Mouse (Mus musculus) layer of hippocampus, adult 9-10 months (tissue): ENCODE measurements around the gene Pqbp1.
A peak's percentile ranks its signal among the peaks of the same experiment; 100 is the strongest.

Experiments
- DNase-seq: peaks from one replicate; pipeline ENCODE4 v3.0.0; 2022; ENCODE audit warnings: low spot score

Gene Pqbp1

DNA sequence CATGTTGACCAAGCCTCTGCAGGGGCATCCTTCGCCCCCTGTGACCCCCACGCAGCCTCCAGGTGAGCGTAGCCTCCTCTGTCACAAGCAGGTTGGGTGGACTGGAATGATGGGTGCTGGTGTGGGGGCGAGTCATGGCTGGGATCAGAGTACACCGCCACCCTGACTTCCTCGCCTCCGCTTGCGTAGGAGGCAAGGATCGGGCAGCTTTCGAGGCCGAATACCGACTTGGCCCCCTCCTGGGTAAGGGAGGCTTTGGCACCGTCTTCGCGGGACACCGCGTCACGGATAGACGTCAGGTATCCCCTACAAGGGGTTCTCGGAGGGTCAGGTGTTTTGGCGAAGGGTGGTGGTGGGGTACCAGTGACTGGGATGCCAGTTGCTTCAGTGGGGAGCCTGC lies 20.6 kb downstream of the Pqbp1 start:
- no peak for DNase-seq

DNA sequence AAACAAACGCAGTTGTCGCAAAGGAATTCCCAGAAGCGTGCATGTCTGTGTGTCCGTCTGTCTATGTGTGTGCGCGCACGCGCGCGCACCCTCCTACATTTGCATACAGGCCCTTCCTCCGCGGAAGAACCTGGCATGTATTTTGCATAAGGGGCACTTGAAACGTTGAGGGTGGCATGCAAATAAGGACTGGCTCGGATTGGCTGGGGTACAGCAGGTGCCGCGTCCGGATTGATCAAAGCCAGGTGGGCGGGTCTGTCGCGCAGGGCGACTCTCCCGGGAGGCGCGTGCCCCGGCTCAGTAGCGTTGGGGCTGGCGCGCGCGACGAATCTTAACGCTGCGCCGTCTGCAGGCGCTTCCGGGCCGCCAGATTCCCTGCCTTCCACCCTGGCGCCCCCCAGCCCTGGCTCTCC lies 21.1 kb downstream of the Pqbp1 start, which contains the start of gene Pim2:
Pim2 (plus strand) TSS at position 256 of the 413 bp plus-strand sequence.
- peak; percentile 52 for DNase-seq

DNA sequence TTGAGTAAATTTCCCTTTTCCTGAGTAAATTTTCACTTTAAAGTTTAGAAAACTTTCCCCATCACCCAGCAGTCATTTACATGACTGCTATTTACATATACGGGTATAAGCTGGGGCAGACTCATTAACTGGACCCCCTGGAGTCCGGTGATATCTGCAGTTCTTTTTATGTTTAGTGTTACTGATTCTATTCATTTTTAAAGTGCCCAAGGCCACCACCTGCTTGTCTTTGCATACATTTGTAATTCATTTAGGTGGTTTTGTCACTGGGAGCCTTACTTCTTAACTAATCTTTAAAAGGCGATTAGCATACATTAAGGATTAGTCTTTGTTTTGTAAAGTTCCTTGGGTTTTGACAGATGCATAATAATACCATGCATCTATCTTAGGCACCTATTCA lies 29.2 kb downstream of the Pqbp1 start:
- no peak for DNase-seq

DNA sequence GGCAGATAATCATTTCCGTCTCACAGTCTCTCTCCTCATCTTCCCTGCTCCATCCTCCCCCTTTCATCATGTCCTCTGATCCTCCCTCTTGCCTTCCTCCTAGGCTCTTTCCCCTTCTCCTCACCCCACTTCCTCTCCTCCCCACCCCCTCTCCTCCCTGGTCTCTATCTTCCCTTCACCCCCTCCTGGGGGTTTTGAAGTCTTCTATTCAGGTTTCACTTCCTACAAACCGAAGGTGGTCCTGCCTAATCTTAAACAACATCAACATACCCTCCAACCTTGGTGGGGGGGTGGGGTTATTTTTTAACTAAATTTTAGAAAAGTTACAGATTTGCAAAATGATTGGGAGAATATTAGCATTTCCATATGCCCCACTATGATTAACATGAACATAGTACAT lies 30.6 kb downstream of the Pqbp1 start:
- DNase-seq = no peak

DNA sequence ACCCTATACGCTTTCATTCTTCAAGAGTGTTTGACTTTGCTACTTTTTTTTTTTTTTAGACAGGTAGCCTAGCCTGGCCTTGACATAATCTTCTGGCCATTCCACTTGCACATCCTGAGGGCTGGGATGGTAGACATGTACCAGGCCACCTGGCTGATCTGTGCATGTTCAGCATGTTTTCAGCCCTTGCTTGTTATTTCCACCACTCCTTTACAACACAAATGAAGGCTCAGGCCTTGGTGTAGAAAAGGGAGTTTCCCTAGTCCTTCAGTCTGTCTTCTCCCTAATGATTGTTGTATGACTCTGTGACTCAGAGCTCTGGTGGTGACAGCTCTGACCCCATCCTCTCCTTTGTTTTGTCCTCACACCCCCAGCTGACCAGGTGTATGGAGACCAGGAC lies 31.9 kb downstream of the Pqbp1 start:
- DNase-seq = no peak

DNA sequence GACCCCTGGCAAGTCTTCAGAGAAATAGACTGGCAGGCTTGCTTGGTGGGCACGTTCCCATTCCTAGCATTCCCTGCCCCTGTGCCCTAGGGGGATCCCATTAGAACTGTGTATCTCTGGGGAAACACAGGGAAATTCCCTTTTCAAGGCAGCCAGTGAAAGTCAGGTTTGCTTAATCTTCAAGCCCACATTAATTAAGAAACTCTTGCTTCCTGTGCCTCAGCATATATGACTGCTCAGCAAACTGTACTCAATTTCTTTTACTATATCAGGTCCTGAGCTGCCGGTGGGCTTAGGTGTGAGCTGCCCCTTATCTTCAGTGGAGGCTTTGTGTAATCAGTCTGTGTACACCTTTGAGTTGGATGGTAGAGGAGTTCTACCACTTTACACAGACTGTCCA lies 33.3 kb downstream of the Pqbp1 start:
- DNase-seq = no peak

DNA sequence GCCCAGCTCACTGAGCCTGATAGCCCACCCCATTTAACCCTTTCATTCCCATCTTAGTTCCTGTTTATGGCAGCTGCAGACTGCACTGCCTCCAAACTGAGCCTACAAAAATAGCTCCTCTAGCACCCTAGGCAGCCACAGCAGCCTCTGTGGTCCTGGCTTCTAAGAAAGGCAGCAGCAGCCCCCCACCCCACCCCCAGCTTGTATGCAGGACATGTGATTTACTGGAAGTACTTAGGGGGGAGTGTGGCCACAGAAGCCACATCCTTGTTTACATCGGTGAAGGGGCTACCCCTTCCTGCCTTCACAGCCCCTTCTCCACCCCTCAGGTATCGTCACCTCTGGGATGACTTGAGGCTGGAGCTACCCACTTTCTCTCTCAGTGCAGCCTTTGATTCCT lies 33.7 kb downstream of the Pqbp1 start:
- no peak for DNase-seq

DNA sequence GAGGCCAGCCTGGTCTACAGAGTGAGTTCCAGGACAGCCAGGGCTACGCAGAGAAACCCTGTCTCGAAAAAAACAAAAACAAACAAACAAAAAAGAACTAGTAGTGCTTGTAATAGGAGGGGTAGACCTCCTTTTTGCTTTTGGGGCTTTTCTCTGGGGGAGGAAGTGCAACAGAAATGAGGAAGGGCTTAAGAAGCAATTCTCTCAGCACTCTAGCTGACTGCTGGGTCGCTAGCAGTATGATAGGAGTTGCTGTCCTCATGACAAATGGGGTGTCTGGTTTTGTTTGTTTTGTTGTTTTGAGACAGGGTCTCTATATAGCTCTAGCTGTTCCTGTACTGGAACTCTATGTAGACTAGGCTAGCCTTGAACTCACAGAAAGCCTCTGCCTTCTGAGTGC lies 34.5 kb downstream of the Pqbp1 start:
- no peak for DNase-seq

DNA sequence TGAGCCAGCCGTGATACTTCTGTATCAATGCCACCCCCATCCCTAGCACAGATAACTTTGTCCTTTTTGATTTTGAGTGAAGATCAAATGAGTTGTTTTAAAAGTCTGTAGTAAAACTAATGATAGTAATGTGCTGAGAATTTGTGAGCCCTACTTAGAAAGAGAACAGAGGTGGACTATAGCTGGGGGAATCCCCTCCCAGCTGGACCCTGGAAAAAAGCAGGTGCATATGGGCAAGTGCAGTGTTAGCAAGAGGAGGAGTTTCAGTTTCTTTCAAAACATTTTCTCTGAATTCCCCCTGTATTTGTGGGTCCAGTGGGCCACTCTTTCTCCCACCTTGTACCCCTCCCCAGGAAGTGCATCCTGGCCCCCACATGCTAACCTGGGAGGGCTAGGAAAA lies 35.9 kb downstream of the Pqbp1 start:
- DNase-seq = no peak

DNA sequence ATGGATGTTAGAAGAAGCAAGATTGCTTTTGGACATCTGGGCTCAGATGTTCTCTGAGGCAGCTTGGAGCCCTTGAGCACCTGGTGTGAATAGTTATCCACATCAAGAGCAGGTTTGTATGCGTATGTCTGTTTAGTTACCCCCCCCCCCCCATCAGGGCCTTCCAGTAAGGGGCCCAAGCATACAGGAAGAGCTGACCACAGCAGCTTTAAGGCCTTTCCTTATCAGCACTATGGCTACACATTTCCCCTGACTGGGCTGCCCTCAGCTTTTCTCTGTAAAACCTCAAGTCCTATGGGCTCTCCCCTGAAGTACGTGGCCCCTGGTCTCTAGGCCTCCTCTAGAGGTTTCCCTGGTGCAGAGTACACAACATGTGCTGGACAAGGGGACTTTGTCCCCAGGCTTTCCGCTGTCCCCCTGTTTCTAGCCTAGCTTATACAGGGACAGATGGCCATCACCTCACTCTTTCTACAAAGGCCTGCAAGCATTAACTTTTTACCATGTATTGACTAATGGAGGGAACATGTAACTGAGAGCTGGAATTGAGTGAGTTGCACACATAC lies 39.8 kb downstream of the Pqbp1 start:
- no peak for DNase-seq

DNA sequence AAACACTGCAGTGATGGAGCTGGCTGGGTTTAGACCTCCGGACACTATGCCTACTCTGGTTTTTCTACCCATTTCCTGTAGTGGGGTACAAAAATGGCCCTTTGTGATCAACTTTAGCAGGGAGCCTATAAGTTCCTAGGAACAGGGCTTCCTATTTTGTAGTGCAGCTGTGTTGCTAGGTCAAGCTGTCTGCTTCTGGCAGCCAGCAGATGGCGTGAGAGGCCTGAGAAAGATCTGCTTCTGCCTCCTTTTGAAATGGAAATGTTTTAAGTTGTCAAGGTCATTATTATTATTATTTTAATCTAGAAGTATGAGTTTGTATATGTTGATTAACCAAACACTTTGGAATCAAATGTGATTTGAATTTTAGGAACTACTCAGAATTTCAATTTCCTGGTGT lies 44.5 kb downstream of the Pqbp1 start:
- no peak for DNase-seq

DNA sequence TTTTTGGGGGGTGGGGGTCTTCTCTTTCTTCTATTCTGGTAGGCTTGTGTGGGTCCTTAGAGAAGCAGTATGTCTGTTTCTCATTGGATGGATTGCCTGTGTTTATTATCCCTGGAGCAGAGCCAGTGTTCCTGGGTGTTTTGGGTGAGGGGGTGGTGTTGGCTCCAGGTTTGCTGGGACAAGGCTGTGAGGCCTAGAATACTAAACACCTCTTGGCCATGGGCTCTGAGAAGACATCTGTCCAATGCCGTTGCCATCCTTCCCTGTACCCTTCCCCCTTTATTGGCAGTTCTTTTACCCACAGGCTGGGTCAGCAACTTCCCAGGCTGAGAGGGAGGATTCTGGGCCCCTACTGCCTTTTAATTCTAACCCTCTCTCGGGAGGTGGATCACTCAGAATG lies 51.2 kb downstream of the Pqbp1 start:
- DNase-seq = no peak
